ENCODE assay signal across 15 mouse cellular contexts in genomic region chr10:102469412-102469811, GRCm38 (mm10). TPM values are rescaled to one million over a fixed set of nuclear protein-coding genes. Genes with fewer than 3 reads are reported as not detected.
"Had no signal": no experiment of that assay in that cellular context is flagged by ENCODE, and none has a peak within 500 bp of the region (broad histone marks: within the 10 kb centered on the region; RNA-seq: fewer than 3 reads in every experiment).

No protein-coding gene starts in this region.

- H3K4me2 ChIP-seq: lung, embryonic 14.5 days; midbrain, embryonic 12.5 days; neural tube, embryonic 12.5 days had no signal

- H3K4me3 ChIP-seq: midbrain, embryonic 10.5 days; midbrain, embryonic 12.5 days; myocyte; neural tube, embryonic 12.5 days had no signal

- H3K27me3 ChIP-seq: midbrain, embryonic 12.5 days; neural tube, embryonic 12.5 days had no signal

- H3K9me3 ChIP-seq: midbrain, embryonic 10.5 days; midbrain, embryonic 12.5 days; neural tube, embryonic 12.5 days had no signal

- H3K9ac ChIP-seq: lung, embryonic 14.5 days; midbrain, embryonic 12.5 days; neural tube, embryonic 12.5 days had no signal

- H3K4me1 ChIP-seq: midbrain, embryonic 10.5 days; midbrain, embryonic 12.5 days; neural tube, embryonic 12.5 days had no signal

- H3K27ac ChIP-seq: midbrain, embryonic 10.5 days; midbrain, embryonic 12.5 days; neural tube, embryonic 12.5 days had no signal

- ATAC-seq: midbrain, embryonic 16.5 days had no signal

- DNase-seq: lung, adult 18-20 months; lung, embryonic 14.5 days; lung, postnatal 10 days; lung, postnatal 4 days; midbrain, embryonic 14.5 days; right cerebral cortex, postnatal 14 days; thymus, adult 18-20 months; thymus, postnatal 14 days; thymus, postnatal 36 days had no signal

- H3K36me3 ChIP-seq: midbrain, embryonic 10.5 days; midbrain, embryonic 12.5 days; neural tube, embryonic 12.5 days had no signal

RNA-seq across cellular contexts. Expression of gene Nts, which starts 20.9 kb away (rescaled TPM):
- polyA plus RNA-seq: liver, embryonic 16.5 days; myocyte had no signal

RNA-seq across cellular contexts. Expression of gene Rassf9, which starts 42.6 kb away (rescaled TPM):
- polyA plus RNA-seq: myocyte had no signal
